Mouse (Mus musculus) liver, adult 2 months (tissue): ENCODE measurements at regions not wholly inside any gene's neighbourhood (a gene's known extent, or its start where the extent isn't known, plus 50 kb on each side); places are given as distances from the start of the nearest gene placed in this dataset.

ENCODE experiments used
- DNase-seq: peaks from one replicate; pipeline ENCODE4 v3.0.0-alpha.2; 2011; ENCODE audit warnings: low read depth, low spot score; ENCODE audit errors: extremely low read depth
- H3K27ac ChIP-seq: fragments of 200-500 bp; replicated peaks from 2 replicates; pipeline ENCODE4 v1.5.1; 2012; ENCODE audit warnings: low read depth, mild to moderate bottlenecking, control low read depth, inconsistent platforms, low read length; ENCODE audit not compliant: insufficient read depth
- H3K27me3 ChIP-seq: fragments of 200-500 bp; 2 replicates; pipeline ENCODE4 v1.6.1; 2012; ENCODE audit warnings: mild to moderate bottlenecking, moderate library complexity, low read length, inconsistent platforms; ENCODE audit not compliant: control insufficient read depth, insufficient read depth
- H3K36me3 ChIP-seq: fragments of 200-500 bp; 2 replicates; pipeline ENCODE4 v1.6.1; 2012; ENCODE audit warnings: low read length, inconsistent platforms; ENCODE audit not compliant: control insufficient read depth, insufficient read depth
- H3K4me1 ChIP-seq: fragments of 200-500 bp; 2 replicates; pipeline ENCODE4 v1.6.1; 2011; ENCODE audit warnings: low read length; ENCODE audit not compliant: control insufficient read depth, insufficient read depth
- H3K4me3 ChIP-seq: fragments of 200-500 bp; 2 replicates; pipeline ENCODE4 v1.5.1; 2011; ENCODE audit warnings: low read depth, mild to moderate bottlenecking, control low read depth, low read length, moderate library complexity; ENCODE audit not compliant: insufficient read depth
- H3K79me2 ChIP-seq: fragments of 200-500 bp; 2 replicates; pipeline ENCODE4 v1.6.1; 2012; ENCODE audit warnings: inconsistent platforms, mild to moderate bottlenecking, low read length, moderate library complexity; ENCODE audit not compliant: control insufficient read depth, insufficient read depth
- H3K9ac ChIP-seq: fragments of 200-500 bp; 2 replicates; pipeline ENCODE4 v1.6.1; 2012; ENCODE audit warnings: low read depth, mild to moderate bottlenecking, control low read depth, inconsistent platforms, low read length
- CTCF ChIP-seq: fragments of 200-500 bp; IDR thresholded peaks from 2 replicates; pipeline ENCODE4 v1.5.1; 2011; ENCODE audit warnings: low read depth, low read length, control low read depth
- POLR2A ChIP-seq: fragments of 200-500 bp; IDR thresholded peaks from 2 replicates; pipeline ENCODE4 v1.6.1; 2011; ENCODE audit warnings: low read length, control low read depth; ENCODE audit not compliant: insufficient read depth; ENCODE audit errors: extremely low read depth
- WGBS: fragments of 180-500 bp; shearing (Covaris S2); methylation state at CpG from one replicate; pipeline ENCODE4 v1.1.7; 2018; 5-methylcytosine and 5-hydroxymethylcytosine counted together

- H3K27me3 ChIP-seq: no peaks in the 10 kb centered on the region
- TF ChIP-seq CTCF: no peak
- no peak for TF ChIP-seq POLR2A
Observed at GRCm38 (mm10) chr12:106773536-106773935, 714.9 kb upstream of the 3110018I06Rik start.

GRCm38 (mm10) chr12:106796596-106796995, 691.8 kb upstream of the 3110018I06Rik start:
- H3K4me1 ChIP-seq: no peaks in the 10 kb centered on the region
- TF ChIP-seq CTCF: no peak
- TF ChIP-seq POLR2A: no peak
- no peak overlapping the region for H3K9ac ChIP-seq
- no peak overlapping the region for H3K4me3 ChIP-seq
- no peak for DNase-seq
- 88% methylated on average over 7 of the region's 7 CpGs for WGBS
- H3K36me3 ChIP-seq: no peaks in the 10 kb centered on the region
- no peaks in the 10 kb centered on the region for H3K27me3 ChIP-seq
- no peak overlapping the region for H3K27ac ChIP-seq
- no peaks in the 10 kb centered on the region for H3K79me2 ChIP-seq

More at GRCm38 (mm10) chr12:106773536-106773935, 714.9 kb upstream of the 3110018I06Rik start:
- H3K9ac ChIP-seq: no peak overlapping the region
- DNase-seq: no peak
- no peaks in the 10 kb centered on the region for H3K4me1 ChIP-seq
- H3K79me2 ChIP-seq: no peaks in the 10 kb centered on the region
- WGBS: 69% methylated on average over 4 of the region's 4 CpGs
- H3K36me3 ChIP-seq: no peaks in the 10 kb centered on the region
- no peak overlapping the region for H3K4me3 ChIP-seq
- no peak overlapping the region for H3K27ac ChIP-seq

- H3K4me3 ChIP-seq: no peak overlapping the region
- no peak for TF ChIP-seq CTCF
- TF ChIP-seq POLR2A: no peak
- H3K27ac ChIP-seq: no peak overlapping the region
- no peaks in the 10 kb centered on the region for H3K27me3 ChIP-seq
- H3K36me3 ChIP-seq: no peaks in the 10 kb centered on the region
- no peak overlapping the region for H3K9ac ChIP-seq
- no peak for DNase-seq
- WGBS: 85% methylated on average over 6 of the region's 6 CpGs
- no peaks in the 10 kb centered on the region for H3K79me2 ChIP-seq
- H3K4me1 ChIP-seq: no peaks in the 10 kb centered on the region
Observed at GRCm38 (mm10) chr12:106819736-106820135, 668.7 kb upstream of the 3110018I06Rik start.

- no peak overlapping the region for H3K4me3 ChIP-seq
- H3K4me1 ChIP-seq: no peaks in the 10 kb centered on the region
- WGBS: 85% methylated on average over 4 of the region's 4 CpGs
- no peaks in the 10 kb centered on the region for H3K27me3 ChIP-seq
- TF ChIP-seq POLR2A: no peak
- TF ChIP-seq CTCF: no peak
- H3K9ac ChIP-seq: no peak overlapping the region
- H3K36me3 ChIP-seq: no peaks in the 10 kb centered on the region
- no peak for DNase-seq
- H3K79me2 ChIP-seq: no peaks in the 10 kb centered on the region
- H3K27ac ChIP-seq: no peak overlapping the region
Observed at GRCm38 (mm10) chr12:106822311-106822710, 666.1 kb upstream of the 3110018I06Rik start.

GRCm38 (mm10) chr12:106828542-106828941, 659.9 kb upstream of the 3110018I06Rik start:
- no peak for DNase-seq
- 11% methylated on average over 3 of the region's 3 CpGs for WGBS

GRCm38 (mm10) chr12:106829323-106829722, 659.1 kb upstream of the 3110018I06Rik start:
- Histone ChIP-seq H3K4me1 (no peaks in the 10 kb centered on the region), H3K27me3 (no peaks in the 10 kb centered on the region), H3K9ac (no peak overlapping the region), H3K27ac (no peak overlapping the region), H3K79me2 (no peaks in the 10 kb centered on the region), H3K4me3 (no peak overlapping the region), H3K36me3 (no peaks in the 10 kb centered on the region)
- TF ChIP-seq CTCF (no peak), POLR2A (no peak)
- no peak for DNase-seq
- WGBS: 20% methylated on average over 9 of the region's 9 CpGs

More at GRCm38 (mm10) chr12:106828542-106828941, 659.9 kb upstream of the 3110018I06Rik start:
- Histone ChIP-seq H3K27ac (no peak overlapping the region), H3K4me3 (no peak overlapping the region), H3K36me3 (no peaks in the 10 kb centered on the region), H3K4me1 (no peaks in the 10 kb centered on the region), H3K79me2 (no peaks in the 10 kb centered on the region), H3K27me3 (no peaks in the 10 kb centered on the region), H3K9ac (no peak overlapping the region)
- no peak for TF ChIP-seq CTCF
- no peak for TF ChIP-seq POLR2A
